Mouse (Mus musculus): ENCODE measurements at regions not wholly inside any gene's neighbourhood (a gene's known extent, or its start where the extent isn't known, plus 50 kb on each side); places are given as distances from the start of the nearest gene placed in this dataset.

DNA sequence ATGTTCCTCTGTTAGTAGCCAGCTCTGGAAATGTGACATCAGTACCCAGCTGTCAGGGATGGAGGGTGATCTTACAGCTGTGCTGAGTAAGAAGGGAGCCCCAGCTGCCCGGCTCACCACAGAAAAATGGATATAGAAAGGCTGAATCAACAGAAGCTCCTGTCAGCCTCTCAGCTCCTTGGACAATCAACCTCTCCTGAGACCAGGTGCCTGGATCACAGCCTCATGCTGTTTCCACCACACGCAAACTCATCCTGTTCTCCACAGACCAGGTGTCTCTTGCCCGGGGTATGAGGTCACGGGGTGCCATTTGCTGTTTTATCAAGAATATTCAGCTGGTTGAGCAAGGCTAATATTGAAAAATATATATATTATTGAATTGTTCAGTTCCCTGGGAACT, 275.3 kb downstream of the Cd47 start:
- no peak for DNase-seq
- intact Hi-C loops (cut with DNase I) = no loop called here

DNA sequence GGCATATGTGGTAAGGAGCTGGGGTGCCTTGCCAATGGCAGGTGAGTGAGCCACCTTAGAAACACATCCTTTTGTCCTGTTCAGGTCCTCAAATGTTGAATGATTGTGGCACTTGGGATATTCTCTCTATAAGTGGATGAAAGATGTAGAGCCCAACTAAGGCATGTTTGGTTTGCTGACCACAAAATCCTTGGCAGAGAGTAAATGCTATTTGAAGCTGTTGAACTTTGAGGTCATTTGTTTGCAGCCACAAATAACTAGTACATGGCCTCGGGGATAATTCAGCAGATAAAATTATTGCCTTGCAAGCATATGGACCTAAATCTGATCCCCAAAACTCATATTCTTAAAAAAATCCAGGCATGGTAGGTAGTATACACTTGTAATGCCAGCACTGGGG, 281.2 kb downstream of the Cd47 start:
- intact Hi-C loops (cut with DNase I) = no loop called here
- DNase-seq = no peak

DNA sequence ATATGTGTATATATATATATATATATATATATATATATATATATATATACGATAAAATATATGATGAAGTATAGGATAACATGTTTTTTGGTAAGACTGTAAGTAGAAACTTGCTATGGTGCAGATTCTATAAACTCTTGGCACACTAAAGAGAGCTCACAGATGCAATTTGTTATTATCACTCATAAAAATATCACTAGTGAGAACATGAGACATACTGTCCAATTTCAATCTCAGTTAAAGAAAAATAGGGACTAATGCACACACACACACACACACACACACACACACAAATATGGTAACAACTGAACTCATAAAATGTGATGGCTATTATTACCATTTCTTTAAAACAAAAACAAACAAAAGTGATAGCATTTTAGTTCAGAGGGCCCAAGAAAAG, 292.0 kb downstream of the Cd47 start:
- no peak for DNase-seq
- intact Hi-C loops (cut with DNase I) = no loop called here

DNA sequence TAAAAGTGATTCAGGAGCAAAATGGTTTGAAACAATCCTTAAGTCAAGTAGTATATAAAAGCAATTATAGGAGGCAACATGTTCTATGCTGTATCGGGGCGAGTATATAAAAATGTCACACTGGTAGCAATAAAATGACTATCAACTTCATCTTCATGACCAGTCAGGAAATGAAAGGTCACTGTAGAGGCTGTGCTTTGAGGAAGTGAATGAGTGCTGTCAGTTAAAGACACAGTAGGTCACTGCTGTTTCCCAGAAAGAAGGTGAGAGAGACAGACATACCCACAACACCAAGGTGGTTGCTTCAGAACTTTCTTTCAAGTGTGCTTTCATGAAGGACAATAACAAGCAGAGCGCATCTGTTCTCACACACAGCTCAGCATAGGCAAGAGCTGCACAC, 292.4 kb downstream of the Cd47 start:
- no peak for DNase-seq
- intact Hi-C loops (cut with DNase I) = no loop called here

DNA sequence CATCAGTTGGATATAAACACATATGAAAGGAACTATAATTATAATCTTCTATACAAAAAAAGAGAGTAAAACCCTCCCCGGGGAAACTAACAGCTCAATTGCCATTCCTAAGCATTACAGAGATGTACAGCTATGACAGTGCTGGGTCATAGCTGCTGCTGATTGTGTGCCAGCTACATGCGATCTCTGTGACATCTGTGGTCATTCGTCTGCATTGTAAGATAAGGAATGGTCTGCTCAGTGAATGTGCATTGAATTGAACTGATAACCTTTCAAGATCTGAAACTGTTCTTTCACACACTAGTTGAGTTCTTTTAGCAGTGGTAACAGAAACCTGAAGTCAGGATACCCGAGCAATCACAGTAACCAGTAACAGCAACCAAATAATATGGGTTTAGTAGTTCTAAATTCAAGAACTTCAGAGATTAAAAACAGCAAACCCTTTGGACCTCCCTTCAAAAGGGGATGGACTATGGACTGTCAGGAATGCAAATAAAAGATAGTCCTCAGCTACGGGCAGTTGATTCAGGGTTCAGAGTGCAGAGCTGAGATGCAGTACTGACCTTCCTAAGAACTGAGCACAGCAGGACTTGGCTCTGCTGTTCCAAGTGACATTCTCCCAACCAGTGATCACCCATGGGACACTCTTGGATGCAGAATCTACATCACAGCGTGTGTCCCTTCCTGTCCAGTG, 295.7 kb downstream of the Cd47 start:
- intact Hi-C loops (cut with DNase I) = no loop called here
- DNase-seq = no peak

DNA sequence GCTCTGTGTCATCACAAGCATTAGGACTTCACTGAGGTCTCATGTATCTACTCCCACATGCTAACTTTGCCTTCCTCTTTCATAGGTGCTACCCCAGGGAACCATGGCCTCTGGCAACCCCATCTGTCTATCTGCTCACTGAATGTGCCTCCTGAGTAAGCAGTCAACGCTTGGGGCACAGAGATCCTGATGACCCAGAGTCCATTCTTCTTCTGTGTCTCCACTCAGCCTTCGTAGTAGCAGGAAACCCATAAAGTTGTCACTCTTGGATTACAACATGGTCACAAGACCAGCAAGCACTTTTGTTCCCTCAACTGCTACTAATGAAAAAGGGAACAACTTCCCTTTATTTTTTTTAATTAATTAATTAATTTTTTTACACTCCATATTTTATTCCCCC, 296.2 kb downstream of the Cd47 start:
- no peak for DNase-seq
- intact Hi-C loops (cut with DNase I) = no loop called here

DNA sequence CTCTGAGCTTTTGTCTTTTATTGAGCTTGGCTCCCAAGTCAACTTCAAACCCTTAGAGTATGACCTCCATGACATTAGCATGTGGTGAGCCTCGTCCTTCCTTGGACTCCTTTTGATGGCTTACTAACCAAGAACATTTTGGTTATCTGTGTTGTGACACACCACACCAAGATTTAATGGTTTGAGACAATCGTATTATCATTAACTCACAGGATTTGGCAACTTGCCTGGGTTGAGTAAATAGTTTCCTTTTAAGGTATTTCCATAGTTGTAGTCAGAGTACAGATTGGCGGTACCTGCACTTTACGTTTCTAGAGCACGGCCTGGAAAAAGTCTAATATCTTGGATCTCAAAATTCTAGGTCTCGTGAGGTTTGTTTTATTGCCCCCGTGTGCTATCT, 303.0 kb downstream of the Cd47 start:
- intact Hi-C loops (cut with DNase I) = no loop called here

DNA sequence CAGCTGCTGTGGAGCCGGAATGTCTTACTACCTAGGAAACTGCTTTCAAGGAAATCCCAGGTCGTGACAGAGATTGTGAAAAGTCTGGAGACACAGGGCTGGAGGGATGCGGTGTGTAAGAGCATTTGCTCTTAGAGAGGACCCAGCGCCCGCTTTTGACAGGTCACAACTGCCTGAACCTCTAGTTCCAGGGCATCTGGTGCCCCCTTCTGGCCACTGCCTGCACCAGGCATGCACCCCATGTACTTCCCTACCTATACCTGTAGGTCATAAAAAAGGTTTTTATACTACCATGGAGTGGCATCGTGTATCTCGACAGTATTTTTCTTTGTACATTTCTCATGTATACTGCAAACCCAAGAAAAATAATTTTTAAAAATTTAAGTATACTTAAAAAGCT, 314.0 kb downstream of the Bbx start:
- no peak for DNase-seq

More for the DNA sequence above, 303.0 kb downstream of the Cd47 start:
- no peak for DNase-seq

DNA sequence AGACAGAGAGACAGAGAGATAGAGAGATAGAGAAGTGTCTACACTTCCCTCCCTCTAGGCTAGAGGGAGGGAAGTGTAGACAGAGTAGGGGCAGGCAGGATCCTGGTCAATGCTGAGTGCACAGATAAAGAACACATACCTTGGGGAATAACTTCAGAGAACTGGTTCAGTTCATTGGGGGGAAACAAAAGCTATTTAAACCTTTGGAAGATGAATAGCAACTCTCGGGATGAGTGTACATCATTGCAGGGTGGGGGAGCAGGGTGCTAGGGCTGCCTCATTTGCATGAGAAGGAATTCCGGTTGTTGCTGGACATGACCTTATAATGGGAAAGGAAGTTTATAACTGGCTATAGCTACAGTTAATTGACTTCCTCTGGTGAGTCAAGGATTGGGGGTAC, 309.7 kb downstream of the Bbx start:
- intact Hi-C loops (cut with DNase I) = no loop called here
- DNase-seq = no peak

More for the DNA sequence above, 314.0 kb downstream of the Bbx start:
- intact Hi-C loops (cut with DNase I) = no loop called here

DNA sequence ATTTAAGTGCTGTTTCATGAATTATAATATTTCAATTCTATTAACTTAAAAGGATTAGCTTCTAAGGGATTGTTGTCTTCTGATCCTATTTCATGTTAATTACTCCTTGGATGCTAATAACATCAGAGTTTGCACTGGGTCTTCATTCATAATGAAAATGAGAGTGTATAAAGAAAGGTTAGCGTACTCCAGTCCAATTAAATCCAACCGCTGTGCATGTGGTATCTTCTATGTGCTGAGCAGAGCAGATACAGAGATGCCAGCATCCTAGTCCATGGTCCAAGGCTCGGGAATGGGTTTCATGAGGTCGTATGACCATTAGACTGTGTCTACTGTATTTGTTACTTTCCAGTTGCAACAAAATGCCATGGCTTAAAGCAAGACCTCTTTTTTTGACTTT, 307.5 kb downstream of the Bbx start:
- intact Hi-C loops (cut with DNase I) = no loop called here
- DNase-seq = no peak

DNA sequence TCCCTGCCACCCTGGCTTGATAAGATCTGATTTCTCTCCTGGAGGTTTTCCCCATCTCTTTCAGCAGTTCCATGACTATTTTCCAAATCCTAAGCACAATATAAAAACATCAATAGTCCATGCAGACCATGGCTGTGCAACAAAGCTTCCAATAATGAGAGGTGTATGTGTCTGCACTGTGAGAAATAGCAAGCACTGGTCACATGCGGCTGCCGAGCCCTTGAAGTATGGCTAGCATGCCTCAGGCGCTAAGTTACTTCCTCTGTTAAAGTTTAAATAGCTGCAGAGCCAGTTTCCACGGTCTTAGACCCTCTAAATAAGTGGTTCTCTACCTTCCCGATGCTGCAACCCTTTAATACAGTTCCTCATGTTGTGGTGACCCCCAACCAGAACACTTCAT, 306.6 kb downstream of the Bbx start:
- intact Hi-C loops (cut with DNase I) = no loop called here
- DNase-seq = no peak

DNA sequence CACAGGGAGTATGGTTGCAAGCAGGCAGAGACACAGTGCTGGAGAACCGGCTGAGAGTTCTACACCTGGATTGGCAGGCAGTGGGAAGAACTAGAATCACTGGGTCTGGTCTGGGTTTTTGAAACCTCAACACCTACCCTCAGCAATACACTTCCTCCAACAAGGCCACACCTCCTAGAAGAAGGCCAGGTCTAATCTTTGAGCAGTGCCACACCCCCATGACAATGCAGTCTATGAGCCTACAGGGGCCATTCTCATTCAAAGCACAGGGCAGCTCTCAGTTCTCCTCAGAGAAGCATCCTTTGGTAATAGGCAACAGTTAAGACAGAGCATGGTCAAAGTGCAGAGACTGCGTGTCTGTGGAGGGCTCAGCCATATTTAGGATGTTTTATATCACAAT, 300.8 kb downstream of the Bbx start:
- no peak for DNase-seq
- intact Hi-C loops (cut with DNase I) = no loop called here
